Mouse (Mus musculus): ENCODE data around the gene Gm20824. TPM values are rescaled to one million over a fixed set of nuclear protein-coding genes. Genes with fewer than 3 reads are reported as not detected.
"Not testable (repeated sequence)": the region's sequence is repeated elsewhere in the genome, so short reads cannot be mapped to it uniquely, and the experiment has no call there.

The Gm20824 gene
- not detected in 2 replicates for polyA plus RNA-seq (2016; fragmentation: Nextera tagmentation; extraction: Ambion mirVana)

DNA sequence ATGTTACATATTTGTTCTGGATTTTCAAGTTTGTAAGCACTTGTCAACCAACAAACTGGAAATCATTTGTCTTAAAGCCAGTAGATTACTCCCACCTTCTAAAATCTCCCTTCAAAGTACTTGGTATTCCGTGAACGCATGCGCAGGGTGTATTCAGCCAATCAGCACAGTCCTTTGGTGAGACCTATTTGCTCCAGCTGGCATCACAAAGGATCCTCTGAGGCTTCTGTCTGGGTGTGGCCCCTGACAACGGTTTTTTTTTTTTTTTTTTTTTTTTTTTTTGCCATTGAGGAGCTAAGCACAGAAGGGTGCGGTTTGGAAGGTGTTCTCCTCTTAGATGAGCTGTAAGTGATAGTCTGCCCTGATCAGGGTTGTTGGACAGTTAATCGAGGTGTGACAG lies at the start of gene Gm20824:
Gene Gm20824, plus strand, starts transcription at position 301 of the 400 bp plus-strand sequence.
- not testable (repeated sequence) for H3K4me2 ChIP-seq (replicated peaks); H3K9me3 ChIP-seq; H3K4me1 ChIP-seq; H3K4me3 ChIP-seq; ATAC-seq (ENCODE audit: insufficient number of reproducible peaks, insufficient read depth, low FRiP score, low TSS enrichment); H3K36me3 ChIP-seq; H3K9ac ChIP-seq; H3K27me3 ChIP-seq; H3K27ac ChIP-seq
- WGBS = no CpG with 5 or more reads among the region's 6 CpGs

Other genes with a start within 250 kb of the Gm20824 start
- not detected in 2 replicates for gene Gm20825, start 186.4 kb upstream of the Gm20824 start, polyA plus RNA-seq (2016; fragmentation: Nextera tagmentation; extraction: Ambion mirVana)